Mouse (Mus musculus) forebrain, embryonic 16.5 days (tissue): Measurements from ENCODE around the gene Ets1. TPM values are rescaled to one million over a fixed set of nuclear protein-coding genes. Genes with fewer than 3 reads are reported as not detected.

Experiments
- ATAC-seq: fragments of 200-750 bp; cut with Nextera tagmentation; 2 replicates; pipeline ENCODE4 v1.8.0; 2017; ENCODE audit warnings: mild to moderate bottlenecking, moderate library complexity
- H3K27ac ChIP-seq: fragments of 300-500 bp; sonication (generic); 2 replicates; pipeline ENCODE4 v1.5.1; 2014; ENCODE audit warnings: low read length, control low read depth
- H3K27me3 ChIP-seq: fragments of 300-500 bp; sonication (generic); replicated peaks from 2 replicates; pipeline ENCODE4 v1.6.1; 2014; ENCODE audit warnings: low read length; ENCODE audit not compliant: control insufficient read depth, insufficient read depth
- H3K36me3 ChIP-seq: fragments of 300-500 bp; sonication (generic); 2 replicates; pipeline ENCODE4 v1.6.1; 2014; ENCODE audit not compliant: control insufficient read depth, insufficient read depth
- H3K4me1 ChIP-seq: fragments of 300-500 bp; sonication (generic); replicated peaks from 2 replicates; pipeline ENCODE4 v1.6.1; 2014; ENCODE audit warnings: low read length; ENCODE audit not compliant: control insufficient read depth, insufficient read depth
- H3K4me2 ChIP-seq: fragments of 300-500 bp; sonication (generic); 2 replicates; pipeline ENCODE4 v1.6.1; 2014; ENCODE audit warnings: mild to moderate bottlenecking, low read length, control low read depth
- H3K4me3 ChIP-seq: fragments of 300-500 bp; sonication (generic); replicated peaks from 2 replicates; pipeline ENCODE4 v1.5.1; 2014; ENCODE audit warnings: mild to moderate bottlenecking, low read length, control low read depth
- H3K9ac ChIP-seq: fragments of 300-500 bp; sonication (generic); replicated peaks from 2 replicates; pipeline ENCODE4 v1.6.1; 2014; ENCODE audit warnings: low read depth, low read length, control low read depth
- H3K9me3 ChIP-seq: fragments of 300-500 bp; sonication (generic); 2 replicates; pipeline ENCODE4 v1.6.1; 2016; ENCODE audit warnings: low read length; ENCODE audit not compliant: control insufficient read depth
- WGBS: fragments of 180-500 bp; shearing (Covaris S2); extraction: QIAGEN DNeasy Blood & Tissue Kit; methylation state at CpG from one replicate; pipeline ENCODE4 v1.1.7; 2014; 5-methylcytosine and 5-hydroxymethylcytosine counted together
- polyA plus RNA-seq: library from polyadenylated mRNA; unstranded; fragments of >200 nt; fragmentation: Nextera tagmentation; extraction: Ambion mirVana; gene quantifications from 2 replicates; pipeline ENCODE4 v1.2.1, GENCODE M21; 2015

Ets1 gene
- polyA plus RNA-seq, 1 experiment from 2014 or later = 21.3 TPM

- no peaks in the 10 kb centered on the region for H3K4me1 ChIP-seq
- ATAC-seq = no peak
- 98% methylated on average over 3 of the region's 3 CpGs for WGBS
- H3K4me2 ChIP-seq = no peak overlapping the region
- no peak overlapping the region for H3K4me3 ChIP-seq
- H3K9me3 ChIP-seq = no peaks in the 10 kb centered on the region
- no peak overlapping the region for H3K9ac ChIP-seq
- no peaks in the 10 kb centered on the region for H3K36me3 ChIP-seq
- H3K27me3 ChIP-seq = no peaks in the 10 kb centered on the region
- no peak overlapping the region for H3K27ac ChIP-seq
Observed at GRCm38 (mm10) chr9:32765123-32765522, 129.1 kb downstream of the Ets1 start.

GRCm38 (mm10) chr9:32778866-32779265, 142.8 kb downstream of the Ets1 start:
- no peak overlapping the region for H3K4me3 ChIP-seq
- no peak for ATAC-seq
- 73% methylated on average over 1 of the region's 1 CpGs for WGBS

GRCm38 (mm10) chr9:32782391-32783092, 146.5 kb downstream of the Ets1 start:
- Histone ChIP-seq H3K27me3 (no peaks in the 10 kb centered on the region), H3K36me3 (no peaks in the 10 kb centered on the region), H3K4me2 (no peak overlapping the region), H3K9ac (no peak overlapping the region), H3K4me3 (no peak overlapping the region), H3K9me3 (no peaks in the 10 kb centered on the region), H3K27ac (no peak overlapping the region), H3K4me1 (no peaks in the 10 kb centered on the region)
- 87% methylated on average over 8 of the region's 8 CpGs for WGBS
- ATAC-seq = no peak

More at GRCm38 (mm10) chr9:32778866-32779265, 142.8 kb downstream of the Ets1 start:
- Histone ChIP-seq H3K4me1 (no peaks in the 10 kb centered on the region), H3K36me3 (no peaks in the 10 kb centered on the region), H3K4me2 (no peak overlapping the region), H3K9ac (no peak overlapping the region), H3K9me3 (no peaks in the 10 kb centered on the region), H3K27me3 (no peaks in the 10 kb centered on the region), H3K27ac (no peak overlapping the region)

GRCm38 (mm10) chr9:32787091-32787490, 151.1 kb downstream of the Ets1 start:
- Histone ChIP-seq H3K27me3 (no peaks in the 10 kb centered on the region), H3K9ac (no peak overlapping the region), H3K36me3 (no peaks in the 10 kb centered on the region), H3K4me3 (no peak overlapping the region), H3K4me1 (no peaks in the 10 kb centered on the region), H3K27ac (no peak overlapping the region), H3K4me2 (no peak overlapping the region), H3K9me3 (no peaks in the 10 kb centered on the region)
- no peak for ATAC-seq
- WGBS = 76% methylated on average over 7 of the region's 7 CpGs

- Histone ChIP-seq H3K27ac (no peak overlapping the region), H3K4me2 (no peak overlapping the region), H3K4me1 (no peaks in the 10 kb centered on the region), H3K27me3 (no peaks in the 10 kb centered on the region), H3K36me3 (no peaks in the 10 kb centered on the region), H3K4me3 (no peak overlapping the region), H3K9me3 (no peaks in the 10 kb centered on the region), H3K9ac (no peak overlapping the region)
- no peak for ATAC-seq
- 15% methylated on average over 1 of the region's 1 CpGs for WGBS
Observed at GRCm38 (mm10) chr9:32787615-32788014, 151.6 kb downstream of the Ets1 start.

GRCm38 (mm10) chr9:32789306-32789705, 153.3 kb downstream of the Ets1 start:
- Histone ChIP-seq H3K9me3 (no peaks in the 10 kb centered on the region), H3K9ac (no peak overlapping the region), H3K27ac (no peak overlapping the region), H3K27me3 (no peaks in the 10 kb centered on the region), H3K4me2 (no peak overlapping the region), H3K4me1 (no peaks in the 10 kb centered on the region), H3K36me3 (no peaks in the 10 kb centered on the region), H3K4me3 (no peak overlapping the region)
- ATAC-seq = no peak
- WGBS = 67% methylated on average over 7 of the region's 7 CpGs

GRCm38 (mm10) chr9:32791699-32792098, 155.7 kb downstream of the Ets1 start:
- Histone ChIP-seq H3K4me1 (no peaks in the 10 kb centered on the region), H3K9me3 (no peaks in the 10 kb centered on the region), H3K36me3 (no peaks in the 10 kb centered on the region), H3K4me3 (no peak overlapping the region), H3K27me3 (no peaks in the 10 kb centered on the region), H3K4me2 (no peak overlapping the region), H3K27ac (no peak overlapping the region), H3K9ac (no peak overlapping the region)
- WGBS = 85% methylated on average over 6 of the region's 6 CpGs
- ATAC-seq = no peak

GRCm38 (mm10) chr9:32798171-32798570, 162.2 kb downstream of the Ets1 start:
- H3K9me3 ChIP-seq = no peaks in the 10 kb centered on the region
- no peak overlapping the region for H3K27ac ChIP-seq
- 78% methylated on average over 1 of the region's 1 CpGs for WGBS
- H3K36me3 ChIP-seq = no peaks in the 10 kb centered on the region
- H3K9ac ChIP-seq = no peak overlapping the region
- H3K4me2 ChIP-seq = no peak overlapping the region
- no peaks in the 10 kb centered on the region for H3K4me1 ChIP-seq
- H3K4me3 ChIP-seq = no peak overlapping the region
- ATAC-seq = no peak
- no peaks in the 10 kb centered on the region for H3K27me3 ChIP-seq

GRCm38 (mm10) chr9:32806106-32806505, 170.1 kb downstream of the Ets1 start:
- Histone ChIP-seq H3K9ac (no peak overlapping the region), H3K4me2 (no peak overlapping the region), H3K9me3 (no peaks in the 10 kb centered on the region), H3K27me3 (no peaks in the 10 kb centered on the region), H3K4me1 (no peaks in the 10 kb centered on the region), H3K27ac (no peak overlapping the region), H3K36me3 (no peaks in the 10 kb centered on the region), H3K4me3 (no peak overlapping the region)
- WGBS = 76% methylated on average over 4 of the region's 4 CpGs
- ATAC-seq = no peak
